Mouse (Mus musculus): ENCODE measurements around the gene Prex1.

- TF ChIP-seq TAL1 (IDR thresholded peaks at IDR 0.05; ENCODE audit: low read length) (no peak), GATA1 (IDR thresholded peaks at IDR 0.05; ENCODE audit: low read length) (no peak)
Observed at GRCm38 (mm10) chr2:166623081-166623567, 90.5 kb downstream of the Prex1 start.

Measured in erythroblast, embryonic 14.5 days (primary cell).